ENCODE assay signal across 15 mouse cellular contexts in the genomic region with DNA sequence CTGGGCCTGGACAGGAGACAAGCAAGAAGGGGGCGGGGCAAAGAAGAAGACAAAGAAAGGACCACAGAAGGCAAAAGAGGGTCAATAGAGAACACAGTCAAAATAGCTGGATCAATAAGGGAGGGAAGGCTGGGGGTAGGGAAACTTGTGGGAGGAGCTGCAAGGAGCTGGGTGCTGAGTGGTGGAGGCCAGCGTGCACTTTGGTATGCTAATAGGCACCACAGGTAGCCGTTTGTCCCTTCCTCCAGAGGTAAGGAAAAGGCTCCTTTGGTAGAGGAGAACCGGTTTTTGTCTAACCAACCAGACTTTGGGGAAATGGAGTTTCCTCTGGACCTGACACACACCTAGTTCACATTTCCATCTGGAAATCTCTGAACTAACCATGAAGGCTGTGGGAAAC. TPM values are rescaled to one million over a fixed set of nuclear protein-coding genes. Genes with fewer than 3 reads are reported as not detected.
"Had no signal": no experiment of that assay in that cellular context is flagged by ENCODE, and none has a peak within 500 bp of the region (broad histone marks: within the 10 kb centered on the region; RNA-seq: fewer than 3 reads in every experiment).

No protein-coding gene starts in this region.

- DNase-seq: kidney, postnatal 4 days; liver; liver, embryonic 13.5 days; lung, adult 18-20 months; right cerebral cortex, adult 18-20 months; right cerebral cortex, postnatal 25 days; thymus, postnatal 4 days had no signal

- H3K27ac ChIP-seq: layer of hippocampus, adult 2 months; limb, embryonic 12.5 days; liver, embryonic 13.5 days; midbrain, embryonic 12.5 days; neural tube, embryonic 13.5 days; stomach, postnatal 0 days had no signal

- H3K4me2 ChIP-seq: limb, embryonic 12.5 days; liver, embryonic 13.5 days; midbrain, embryonic 12.5 days; neural tube, embryonic 13.5 days had no signal

- H3K4me1 ChIP-seq: limb, embryonic 12.5 days; liver, embryonic 13.5 days; midbrain, embryonic 12.5 days; neural tube, embryonic 13.5 days had no signal

- H3K9me3 ChIP-seq: midbrain, embryonic 12.5 days; neural tube, embryonic 13.5 days had no signal

- H3K36me3 ChIP-seq: limb, embryonic 12.5 days; liver, embryonic 13.5 days; midbrain, embryonic 12.5 days; neural tube, embryonic 13.5 days had no signal

- H3K9ac ChIP-seq: limb, embryonic 12.5 days; liver, embryonic 13.5 days; midbrain, embryonic 12.5 days; neural tube, embryonic 13.5 days had no signal

- H3K4me3 ChIP-seq: layer of hippocampus, adult 2 months; limb, embryonic 12.5 days; liver, embryonic 13.5 days; midbrain, embryonic 12.5 days; neural tube, embryonic 13.5 days had no signal

- ATAC-seq: midbrain, embryonic 16.5 days had no signal

- H3K27me3 ChIP-seq: midbrain, embryonic 12.5 days; neural tube, embryonic 13.5 days had no signal

RNA-seq across cellular contexts. Expression of a gene that starts 22.5 kb away (rescaled TPM):
- total RNA-seq: layer of hippocampus, adult 2 months; left cerebral cortex, postnatal 36 days had no signal
- polyA plus RNA-seq: limb, embryonic 12.5 days; lung, embryonic 16.5 days; stomach, postnatal 0 days had no signal
